Mouse (Mus musculus): ENCODE results near the gene Pkdrej.

Pkdrej gene

DNA sequence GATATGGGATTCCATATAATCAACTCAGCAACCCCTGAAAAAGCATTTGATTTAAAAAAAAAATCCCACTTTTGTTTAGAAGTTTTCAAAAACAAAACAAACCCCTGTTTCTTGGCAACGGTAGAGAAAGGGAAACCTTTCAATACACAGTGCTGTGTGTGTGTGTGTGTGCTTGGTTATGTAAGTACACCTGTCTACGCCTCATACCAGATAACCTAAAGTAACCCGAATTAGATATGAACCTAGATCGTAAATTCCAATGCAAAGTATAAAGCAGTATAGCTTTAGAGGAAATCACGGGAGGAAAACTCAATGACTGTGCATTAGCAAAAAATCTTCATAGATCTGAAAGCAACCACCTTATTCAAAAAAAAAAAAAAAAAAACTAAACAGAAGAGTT, 54.9 kb downstream of the Pkdrej start:
- no peak for DNase-seq

DNA sequence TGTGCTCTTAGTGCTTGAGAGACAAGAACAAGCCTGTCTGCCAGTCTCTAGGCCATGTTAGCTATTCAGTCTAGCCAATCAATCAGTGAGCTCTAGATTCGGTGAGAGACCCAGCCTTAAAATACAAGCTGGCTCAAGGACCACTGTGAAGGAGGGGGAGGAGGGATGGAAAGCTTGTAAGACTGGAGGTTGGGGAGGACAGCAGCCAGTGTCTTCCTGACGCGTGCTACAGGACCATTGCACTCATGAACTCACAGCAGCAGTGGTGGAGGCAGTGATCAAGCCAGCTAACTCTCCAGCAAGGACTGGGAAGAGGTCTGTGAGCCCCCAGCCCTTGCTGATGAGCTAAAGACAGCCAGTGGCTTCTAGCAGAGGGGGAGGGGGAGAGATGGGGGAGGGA, 56.5 kb downstream of the Pkdrej start:
- no peak for DNase-seq

Measured in kidney, adult 8-10 months (tissue).